Mouse (Mus musculus) cerebellum, adult 8-10 months (tissue): ENCODE measurements at regions not wholly inside any gene's neighbourhood (a gene's known extent, or its start where the extent isn't known, plus 50 kb on each side); places are given as distances from the start of the nearest gene placed in this dataset.

Experiments
- DNase-seq: peaks from one replicate; pipeline ENCODE4 v3.0.0; 2022

DNA sequence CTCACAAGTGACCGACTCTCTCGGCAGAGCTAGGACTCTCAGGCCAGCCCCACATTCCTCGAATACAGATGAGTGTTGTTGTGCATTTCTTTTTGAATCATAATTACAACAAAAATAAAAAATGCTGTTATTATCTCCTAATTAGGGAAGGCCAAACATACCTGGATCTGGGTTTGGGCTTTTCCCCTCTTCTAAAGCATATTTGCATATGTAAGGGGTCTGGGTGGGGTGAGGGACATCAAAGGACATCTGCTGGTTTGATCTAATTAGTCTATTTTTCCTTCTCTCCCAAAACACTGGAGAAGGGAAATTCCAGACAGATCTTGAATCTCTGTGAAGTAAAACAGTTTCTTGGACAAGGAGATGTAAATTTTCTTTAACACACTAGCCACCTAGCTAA is 85.3 kb downstream of the Tfap2a start:
- no peak for DNase-seq

DNA sequence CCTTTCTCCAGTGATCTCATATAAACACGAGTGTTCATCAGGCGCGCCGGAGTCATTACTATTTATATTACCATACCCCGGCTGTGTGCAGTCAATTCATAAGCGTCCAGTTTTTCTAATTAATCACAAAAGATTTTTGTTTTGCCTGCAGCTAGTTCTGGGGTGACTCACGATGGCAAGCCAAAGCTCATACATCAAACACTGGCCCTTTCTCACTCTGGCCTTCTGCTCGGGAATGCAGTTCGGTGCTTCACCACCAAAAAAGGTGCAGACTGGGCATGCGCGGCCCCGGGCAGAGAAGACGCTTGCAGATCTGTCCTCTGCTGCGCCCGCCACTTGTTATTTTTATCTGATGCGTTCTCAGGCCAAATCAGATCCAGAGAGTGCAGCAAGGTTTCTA is 87.1 kb downstream of the Tfap2a start:
- peak; percentile 67 for DNase-seq

DNA sequence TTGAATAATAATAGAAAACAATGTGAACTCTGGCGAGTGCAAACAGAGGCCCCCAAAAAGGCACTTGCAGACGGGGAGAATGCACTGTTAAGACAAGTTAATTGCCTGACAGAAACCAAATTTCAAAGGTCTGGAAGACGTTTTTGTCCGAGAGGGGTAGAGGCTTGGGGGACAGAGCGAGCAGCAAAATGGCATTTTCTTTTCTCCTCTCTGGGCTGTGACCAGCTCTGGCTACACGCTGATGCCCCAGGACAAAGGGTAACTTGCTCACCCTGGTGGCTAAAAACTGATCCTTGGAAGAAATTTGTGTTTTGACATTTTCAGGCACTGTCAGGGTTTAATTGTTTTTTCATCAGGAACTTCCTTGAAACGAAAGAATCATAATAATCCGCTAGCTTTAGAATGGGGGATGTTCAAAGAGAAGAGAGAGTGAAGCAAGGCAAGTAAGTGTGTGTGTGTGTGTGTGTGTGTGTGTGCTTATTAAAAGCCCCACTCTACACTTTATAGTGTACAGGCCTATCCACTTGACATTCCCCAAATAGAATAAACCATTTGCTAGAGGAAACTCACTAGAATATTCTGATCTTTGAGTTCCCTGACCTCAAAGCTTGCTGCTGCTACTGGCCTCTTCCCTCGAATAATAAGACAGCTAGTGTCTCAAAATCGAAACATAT is 88.0 kb downstream of the Tfap2a start:
- DNase-seq = no peak

DNA sequence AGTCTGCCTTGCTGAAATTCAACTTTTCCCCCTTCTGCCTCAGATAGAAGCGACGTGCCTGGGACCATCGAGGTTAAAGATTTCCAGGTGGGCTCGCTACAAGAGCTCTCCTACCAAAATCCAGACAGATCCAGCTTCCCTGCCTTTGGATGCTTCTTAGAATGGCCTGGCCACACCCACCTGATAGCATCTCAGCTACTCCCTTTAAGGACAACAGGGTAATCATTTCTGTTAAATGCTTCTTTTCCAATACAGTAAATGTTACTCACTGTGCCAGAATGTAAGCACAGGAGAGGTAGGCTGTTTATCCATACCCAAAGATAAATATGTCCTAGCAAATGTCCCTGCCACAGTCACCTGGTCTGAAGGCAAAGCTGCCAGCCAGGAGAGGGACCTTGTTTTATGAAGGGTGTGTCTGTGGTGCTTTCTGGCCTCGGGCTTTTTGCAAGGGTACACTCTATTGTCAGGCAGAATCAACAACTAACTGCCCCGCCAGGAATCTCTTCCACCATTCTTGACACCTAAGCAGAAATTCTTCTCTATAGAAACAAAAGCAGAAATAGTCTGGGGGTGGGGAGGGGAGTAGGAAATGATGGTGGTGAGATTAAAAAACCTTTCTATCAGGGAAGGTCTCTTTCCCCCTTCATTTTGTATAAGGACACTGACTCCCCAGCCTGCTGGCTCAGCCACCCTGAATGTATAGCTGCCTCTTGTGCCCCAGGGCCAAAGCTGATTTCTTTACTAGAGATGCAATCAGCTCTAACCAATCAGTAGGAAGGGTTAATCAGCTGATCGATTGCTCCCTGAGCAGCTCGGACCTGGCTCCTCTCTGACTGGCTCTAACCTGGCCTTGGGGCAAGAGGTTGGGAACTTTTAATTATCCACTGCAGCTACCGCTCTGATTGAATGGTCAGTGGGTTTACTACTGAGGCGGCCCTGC is 88.8 kb downstream of the Tfap2a start:
- DNase-seq = no peak

DNA sequence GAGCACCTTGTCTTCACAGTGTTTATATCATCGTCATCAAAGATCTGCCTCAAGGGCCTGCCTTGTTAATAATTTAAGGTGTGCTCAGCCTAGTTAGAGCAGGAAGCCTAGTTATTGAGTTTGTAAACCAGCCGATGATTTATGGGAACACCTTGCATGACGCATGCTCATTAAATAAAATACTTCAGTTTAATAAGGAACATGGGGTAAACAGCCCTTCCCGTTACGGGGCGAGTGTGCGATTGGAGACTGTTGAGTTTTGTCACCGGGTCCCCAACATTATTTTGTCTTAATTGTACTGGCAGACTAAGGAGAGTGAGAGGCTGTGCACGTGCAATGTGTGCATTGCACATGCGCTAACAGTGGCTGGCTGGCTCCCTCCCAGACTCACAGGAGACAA is 92.0 kb downstream of the Tfap2a start:
- no peak for DNase-seq

DNA sequence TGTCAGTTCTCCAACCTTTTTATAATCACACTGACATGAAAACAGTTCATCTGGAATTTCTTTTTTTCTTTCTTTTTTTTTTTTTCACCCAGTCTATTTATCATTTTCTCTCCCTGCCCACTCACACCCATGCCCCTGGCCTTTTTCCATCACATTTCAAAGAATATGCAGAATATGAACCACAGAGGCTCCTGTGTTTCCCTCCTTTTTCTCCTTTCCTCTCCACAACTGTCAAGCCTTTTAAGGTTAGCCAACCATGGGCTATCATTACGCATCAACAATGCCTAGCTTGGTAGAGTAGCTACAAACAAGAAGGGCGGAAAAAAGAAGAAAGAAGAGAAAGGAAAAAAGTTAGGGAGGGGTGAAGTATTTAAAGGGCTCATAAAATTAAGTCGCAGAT is 92.5 kb downstream of the Tfap2a start:
- no peak for DNase-seq

DNA sequence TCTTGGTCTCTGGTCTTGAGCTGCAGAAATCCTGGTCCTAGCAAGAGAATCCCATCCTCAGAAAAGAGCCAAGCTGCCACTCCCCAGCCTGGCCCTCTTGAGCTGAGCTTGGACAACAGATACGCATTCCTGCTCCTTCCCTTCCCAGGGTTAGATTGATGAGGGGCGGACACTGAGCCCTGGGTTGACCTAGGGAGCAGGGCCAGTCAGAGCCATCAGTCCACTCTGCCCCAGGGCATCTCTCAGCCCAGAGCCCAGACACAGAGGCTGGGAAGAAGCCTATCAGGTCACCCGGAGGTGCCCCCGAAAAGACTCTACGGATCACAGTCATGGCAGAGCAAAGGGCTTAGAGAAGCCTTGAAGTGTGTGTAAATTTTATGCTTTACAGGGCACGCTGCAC is 95.2 kb downstream of the Tfap2a start:
- DNase-seq = no peak

DNA sequence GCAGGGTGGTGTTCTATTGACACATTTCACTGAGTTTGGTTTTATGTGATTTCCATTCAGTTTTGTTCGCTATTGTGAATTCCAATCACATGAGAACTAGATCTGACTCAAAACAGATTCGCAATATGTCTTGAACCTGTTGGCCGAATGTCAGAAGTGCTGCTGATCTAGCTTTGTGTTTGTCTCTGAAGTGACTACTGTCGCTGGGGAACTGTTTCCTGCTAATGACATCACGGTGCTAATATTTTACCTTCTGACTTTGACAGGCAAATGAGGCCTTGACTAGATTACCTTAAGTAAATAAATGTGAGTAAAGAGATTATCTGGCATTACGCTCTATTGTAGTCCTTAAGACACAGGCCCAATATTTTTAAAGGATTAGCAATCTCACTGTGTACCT is 100.9 kb downstream of the Tfap2a start:
- DNase-seq = no peak

DNA sequence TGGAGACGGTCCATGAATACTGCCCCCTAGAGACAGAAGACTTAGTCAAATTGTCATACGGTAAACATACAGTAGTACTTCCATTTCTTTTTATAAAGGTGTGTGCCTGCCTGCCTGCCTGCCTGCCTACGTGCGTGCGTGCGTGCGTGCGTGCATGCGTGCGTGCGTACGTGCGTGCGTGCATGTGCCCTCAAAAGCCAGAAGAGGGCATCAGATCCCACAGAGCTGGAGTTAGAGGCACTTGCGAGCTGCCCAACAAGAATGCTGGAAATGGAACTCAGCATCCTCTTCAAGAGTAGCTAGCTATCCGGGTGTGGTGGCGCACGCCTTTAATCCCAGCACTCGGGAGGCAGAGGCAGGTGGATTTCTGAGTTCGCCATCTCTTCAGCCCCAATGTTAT is 120.3 kb downstream of the Tfap2a start:
- DNase-seq = no peak

DNA sequence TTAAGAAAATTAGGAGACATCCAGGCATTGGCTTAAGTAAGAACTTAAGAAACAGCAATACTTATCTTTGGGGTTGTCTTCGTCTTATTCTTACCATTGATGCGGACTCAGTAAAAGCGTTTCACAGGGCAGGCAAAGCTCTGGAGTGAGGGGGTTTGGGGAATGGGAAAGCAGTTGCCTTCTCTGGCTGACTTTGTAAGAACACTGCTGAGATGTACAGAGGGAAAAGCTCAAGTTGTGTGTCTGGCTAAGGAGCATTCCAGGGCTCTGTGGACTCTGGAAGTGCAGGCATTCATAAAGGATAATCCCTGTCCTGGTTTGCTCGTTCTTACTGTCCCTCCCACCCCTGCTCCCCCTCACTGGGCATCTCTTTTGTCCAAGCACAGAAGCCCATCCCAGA is 129.7 kb downstream of the Tfap2a start:
- DNase-seq = no peak

DNA sequence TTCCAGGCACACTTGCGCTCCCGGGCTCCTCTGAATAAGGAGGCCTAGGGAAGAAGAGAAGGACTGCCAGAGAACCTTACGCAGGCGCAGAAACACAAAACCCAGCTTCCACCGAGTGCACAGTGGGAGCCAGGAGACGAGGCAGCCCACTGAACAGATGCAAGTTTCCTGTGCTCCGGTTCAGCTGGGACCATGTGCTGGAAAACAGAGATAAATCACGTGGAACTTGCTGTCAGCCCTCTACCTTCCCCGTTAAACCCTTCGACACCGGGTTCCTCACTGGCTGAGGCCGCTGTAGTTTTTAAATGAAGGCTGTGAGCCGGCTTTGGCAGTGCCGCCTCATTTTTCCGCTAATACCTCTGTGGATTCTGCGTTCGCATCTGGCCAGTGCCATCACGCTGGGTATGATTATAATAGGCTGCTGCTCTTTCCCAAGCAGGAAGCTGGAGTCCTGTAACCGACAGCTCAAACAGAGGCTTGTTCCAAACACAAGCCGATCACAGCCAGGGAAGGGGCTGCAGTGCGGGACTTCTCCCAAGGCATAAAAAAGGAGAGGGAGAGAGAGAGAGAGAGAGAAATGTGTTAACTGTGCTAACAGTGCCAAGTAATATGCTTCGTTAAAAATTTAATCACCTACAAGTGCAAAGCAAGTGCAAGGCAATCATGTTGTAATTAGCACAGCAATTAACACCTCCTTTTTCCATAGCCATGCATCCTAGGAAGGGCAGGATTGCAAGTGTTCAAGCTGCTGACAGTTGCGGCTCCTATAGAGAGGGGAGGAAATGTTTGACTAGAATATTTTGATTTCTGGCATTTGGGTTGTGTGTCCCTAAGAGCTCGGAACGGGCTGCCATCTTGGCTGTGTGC is 131.5 kb downstream of the Tfap2a start:
- peak; percentile 1 for DNase-seq

DNA sequence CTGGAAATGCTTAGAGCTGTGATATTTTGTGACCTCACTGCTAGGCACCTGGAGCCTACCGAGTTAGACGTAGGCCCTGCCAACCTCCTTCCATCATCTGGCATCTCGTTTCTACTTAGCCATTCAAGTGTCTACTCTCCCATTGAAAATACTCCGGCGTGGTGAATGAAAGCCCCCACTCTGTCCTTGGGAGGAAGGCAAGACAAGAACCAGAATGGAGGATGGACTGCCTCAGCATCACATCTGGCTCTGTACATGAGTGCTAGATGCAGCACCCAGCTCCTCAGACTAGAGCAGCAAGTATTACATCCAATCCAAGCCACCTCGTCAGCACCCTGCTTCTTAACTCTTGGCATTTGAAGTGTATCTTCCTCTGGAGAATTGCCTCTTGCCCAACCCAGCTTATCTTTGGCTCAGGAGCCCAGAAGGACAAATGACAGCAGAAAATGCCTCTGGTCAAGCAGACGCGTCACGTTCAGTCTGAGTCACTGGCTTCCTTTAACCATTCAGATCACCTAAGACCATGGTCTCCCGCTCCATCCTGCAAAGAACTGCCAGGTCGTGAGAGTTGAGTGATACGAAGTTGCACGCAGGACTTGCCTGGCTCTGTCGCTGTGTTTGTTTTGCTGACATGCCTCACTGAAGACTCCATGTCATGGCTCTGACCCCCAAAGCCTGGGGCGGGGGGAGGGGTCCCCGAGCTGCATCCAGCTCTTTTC is 132.3 kb downstream of the Tfap2a start:
- no peak for DNase-seq

DNA sequence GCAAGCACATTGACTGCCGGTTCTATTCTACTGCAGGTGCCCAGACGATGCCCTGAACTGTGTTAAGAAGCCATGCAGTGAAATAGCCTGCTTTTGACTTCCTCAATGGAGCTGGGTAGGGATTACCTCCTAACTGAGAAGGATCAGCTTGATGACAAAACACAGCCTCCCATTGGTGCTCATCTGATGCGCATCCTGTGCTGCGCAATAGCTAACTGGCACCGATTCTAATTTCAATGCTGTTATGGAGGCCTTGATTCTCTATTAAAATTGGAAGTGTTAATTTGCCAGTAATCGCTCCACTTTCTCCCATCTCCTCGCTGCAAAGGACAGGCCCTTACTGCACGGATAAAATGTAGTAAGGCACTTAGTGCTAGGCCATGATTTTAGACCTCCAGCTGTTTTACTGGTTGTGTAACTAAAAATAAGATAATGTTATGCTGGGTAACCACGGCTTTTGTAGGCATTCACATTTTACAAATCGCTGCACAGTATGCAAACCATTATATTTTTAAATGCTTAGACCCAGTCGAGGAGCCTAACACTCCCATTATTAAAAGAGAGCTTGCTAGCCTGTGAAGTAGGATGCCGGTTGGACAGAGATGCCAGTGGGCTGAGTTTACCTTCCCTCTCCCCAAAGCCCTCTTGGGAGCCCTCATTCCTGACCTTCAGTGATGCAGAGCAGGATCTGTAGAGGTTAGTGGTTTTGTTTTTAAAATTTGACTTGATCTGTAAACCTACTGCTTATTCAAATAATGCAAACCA is 163.0 kb downstream of the Tfap2a start:
- DNase-seq = no peak

DNA sequence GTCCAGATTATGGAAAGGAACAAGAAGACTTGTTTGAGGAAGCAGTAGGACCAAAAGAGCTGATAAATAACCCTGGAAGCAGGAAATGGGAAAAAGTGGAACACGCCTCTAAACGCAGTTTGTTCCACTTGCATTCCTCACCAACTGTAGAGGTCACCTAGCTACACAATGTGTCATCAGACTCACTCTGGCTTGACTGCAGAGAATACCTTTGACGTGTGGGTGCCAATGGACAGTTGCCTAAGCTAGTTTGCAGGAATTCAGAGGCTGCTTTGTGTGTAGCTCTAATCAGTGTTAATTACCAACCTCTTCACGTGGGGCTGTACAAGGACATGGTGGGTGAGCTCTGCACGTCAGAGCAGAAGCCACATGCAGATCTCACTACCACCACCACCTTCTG is 168.7 kb downstream of the Tfap2a start:
- no peak for DNase-seq

DNA sequence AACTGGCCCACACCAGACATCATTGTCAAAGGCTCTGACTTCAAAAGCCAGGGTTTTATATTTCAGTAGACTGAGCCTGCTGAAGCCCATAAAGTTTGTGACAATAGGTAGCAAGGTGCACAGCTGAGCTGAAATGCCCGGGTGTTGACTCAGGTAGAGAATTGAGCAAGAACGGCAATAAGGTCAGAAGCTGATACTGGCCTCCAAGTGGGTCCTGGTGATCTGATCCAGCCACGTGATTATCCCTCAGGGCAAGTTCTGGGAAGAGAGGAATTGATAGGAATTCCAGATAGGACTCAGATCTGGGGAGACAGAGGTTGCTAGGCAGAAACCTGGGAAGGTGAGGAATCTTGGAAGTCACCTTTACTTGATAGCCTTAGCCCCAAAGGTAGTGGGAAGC is 170.4 kb downstream of the Tfap2a start:
- DNase-seq = no peak

DNA sequence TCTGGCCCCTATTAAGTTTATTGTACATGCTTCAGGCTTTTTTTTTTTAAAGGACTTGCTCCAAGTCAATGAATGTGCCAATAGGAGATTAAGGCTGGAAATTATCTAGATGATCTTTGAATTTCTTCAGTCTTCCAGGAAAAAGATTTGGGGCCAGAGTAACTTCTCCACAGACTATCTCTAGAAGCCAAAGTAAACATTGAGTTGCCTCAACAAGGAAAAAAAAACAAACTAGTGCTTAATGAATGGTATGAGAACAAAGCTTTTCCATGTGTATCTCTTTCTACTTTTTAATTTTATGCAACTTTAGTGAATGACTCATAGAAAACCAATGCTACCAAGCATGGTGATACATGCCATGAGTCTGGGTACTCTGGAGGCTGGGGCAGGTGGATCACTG is 173.8 kb downstream of the Tfap2a start:
- DNase-seq = no peak

DNA sequence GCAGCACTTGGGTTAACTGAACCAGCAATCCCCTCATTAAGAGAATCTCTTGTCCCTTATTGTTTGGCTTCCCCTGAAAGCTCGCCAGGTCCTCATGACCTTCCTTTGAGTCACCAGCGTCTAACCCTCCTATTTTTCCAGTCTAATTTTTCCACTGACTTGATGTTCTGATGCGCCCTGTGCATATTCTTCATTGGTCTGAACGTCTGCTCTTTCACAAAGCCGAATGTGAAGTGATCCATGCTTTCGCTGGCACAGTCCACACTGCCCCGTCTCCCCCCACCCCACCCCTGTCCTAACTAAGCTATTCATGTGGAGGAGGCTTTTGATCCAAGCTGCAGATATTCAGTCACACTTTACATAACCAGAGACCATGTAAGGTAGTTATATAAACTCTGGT is 183.8 kb downstream of the Tfap2a start:
- DNase-seq = no peak

DNA sequence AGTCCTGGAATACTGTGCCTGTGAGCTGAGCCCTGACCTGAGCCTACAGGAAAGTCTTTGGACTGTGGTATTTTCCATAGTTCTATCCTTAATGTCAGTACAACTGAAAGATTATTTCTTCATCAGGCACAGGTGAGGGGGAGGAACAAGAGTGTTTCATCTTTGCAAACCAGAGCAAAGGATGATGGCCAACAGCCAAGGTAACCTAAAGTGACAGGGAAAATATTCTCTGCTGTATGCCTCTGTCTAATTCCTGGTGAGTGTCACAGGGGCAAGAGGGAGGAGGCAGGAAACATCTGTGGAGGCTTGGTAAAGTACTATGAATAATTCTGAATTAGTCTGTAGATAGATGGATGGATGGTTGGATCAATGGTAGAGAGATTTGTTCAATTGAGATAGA is 164.3 kb upstream of the Ofcc1 start:
- no peak for DNase-seq

DNA sequence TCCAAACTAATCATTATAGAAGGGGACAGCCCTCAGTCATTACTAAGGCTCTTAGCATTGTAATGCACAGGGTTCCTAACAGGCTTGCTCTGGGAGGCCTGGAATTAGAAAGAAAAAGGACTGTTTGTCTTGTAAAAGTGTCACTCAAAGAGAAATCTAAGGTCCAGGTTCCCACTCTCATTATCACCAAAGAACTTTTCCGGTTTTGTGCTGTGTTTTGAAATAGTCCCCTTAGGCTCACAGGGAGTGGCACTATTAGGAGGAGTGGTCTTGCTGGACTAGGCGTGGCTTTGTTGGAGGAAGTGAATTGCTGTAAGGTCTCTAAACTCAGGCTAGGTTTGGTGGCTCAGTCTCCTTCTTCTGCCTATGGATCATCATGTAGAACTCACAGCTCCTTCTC is 161.9 kb upstream of the Ofcc1 start:
- no peak for DNase-seq

DNA sequence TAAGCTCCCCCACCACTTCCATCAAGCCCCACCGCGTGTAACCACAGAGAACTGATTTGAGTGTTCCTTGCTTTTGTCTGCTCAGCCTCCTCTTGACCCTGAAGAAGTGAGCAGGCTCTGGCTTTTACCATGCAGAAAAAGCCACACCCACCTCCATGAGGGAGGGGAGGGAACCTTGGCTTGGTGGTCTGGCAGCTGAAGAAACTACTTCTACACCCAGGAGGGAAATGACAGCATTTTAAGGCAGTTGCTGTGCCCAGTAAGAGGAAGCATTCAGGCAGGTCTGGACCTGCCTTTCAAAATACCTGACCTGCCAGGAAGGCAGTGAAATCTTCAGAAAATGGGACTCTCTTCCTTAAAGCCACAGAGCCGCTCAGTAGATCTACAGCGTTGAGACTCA is 156.9 kb upstream of the Ofcc1 start:
- DNase-seq = no peak

DNA sequence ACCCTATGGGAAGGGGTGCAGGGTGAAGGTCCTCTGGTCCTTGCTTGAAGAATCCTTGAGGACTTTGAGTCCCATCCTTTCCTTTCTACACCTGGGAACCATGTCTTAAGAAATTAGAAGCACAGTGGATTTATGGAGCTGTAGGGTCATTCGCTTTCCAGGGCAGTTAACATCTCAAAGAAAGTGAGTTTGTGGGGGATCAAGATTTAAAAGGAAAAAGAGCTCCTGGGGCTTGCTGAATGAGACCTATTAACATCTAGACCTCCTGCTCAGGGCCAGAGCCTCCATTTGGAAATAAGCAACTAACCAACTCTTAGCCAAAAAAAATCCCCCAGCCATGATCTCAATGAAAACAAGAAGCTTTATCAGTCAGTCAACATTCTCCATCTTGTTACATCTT is 148.0 kb upstream of the Ofcc1 start:
- DNase-seq = no peak

DNA sequence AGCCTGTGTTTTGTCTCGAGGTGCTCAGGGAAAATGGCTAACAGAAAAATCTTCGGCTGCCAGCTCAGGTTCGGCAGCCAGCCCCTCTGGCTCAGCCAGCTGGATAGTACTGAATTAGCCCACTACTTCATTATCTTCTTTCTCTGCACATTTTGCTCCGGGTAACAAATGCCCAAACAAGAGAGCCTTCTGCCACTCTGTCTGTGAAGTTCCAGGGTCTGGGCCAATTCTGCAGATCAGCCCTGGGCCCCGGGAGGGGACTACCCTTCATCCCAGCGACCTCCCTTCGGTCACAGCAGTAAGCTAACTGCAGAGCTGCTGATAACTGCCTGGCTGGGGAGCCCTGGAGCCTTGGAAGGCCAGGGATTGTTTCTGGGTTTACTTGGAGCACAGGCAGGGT is 119.6 kb upstream of the Ofcc1 start:
- no peak for DNase-seq
